Mouse (Mus musculus): ENCODE results near the gene Slc16a14. TPM values are rescaled to one million over a fixed set of nuclear protein-coding genes. Genes with fewer than 3 reads are reported as not detected.

The Slc16a14 gene
- polyA plus RNA-seq, 2 experiments from 2014 or later = not detected

DNA sequence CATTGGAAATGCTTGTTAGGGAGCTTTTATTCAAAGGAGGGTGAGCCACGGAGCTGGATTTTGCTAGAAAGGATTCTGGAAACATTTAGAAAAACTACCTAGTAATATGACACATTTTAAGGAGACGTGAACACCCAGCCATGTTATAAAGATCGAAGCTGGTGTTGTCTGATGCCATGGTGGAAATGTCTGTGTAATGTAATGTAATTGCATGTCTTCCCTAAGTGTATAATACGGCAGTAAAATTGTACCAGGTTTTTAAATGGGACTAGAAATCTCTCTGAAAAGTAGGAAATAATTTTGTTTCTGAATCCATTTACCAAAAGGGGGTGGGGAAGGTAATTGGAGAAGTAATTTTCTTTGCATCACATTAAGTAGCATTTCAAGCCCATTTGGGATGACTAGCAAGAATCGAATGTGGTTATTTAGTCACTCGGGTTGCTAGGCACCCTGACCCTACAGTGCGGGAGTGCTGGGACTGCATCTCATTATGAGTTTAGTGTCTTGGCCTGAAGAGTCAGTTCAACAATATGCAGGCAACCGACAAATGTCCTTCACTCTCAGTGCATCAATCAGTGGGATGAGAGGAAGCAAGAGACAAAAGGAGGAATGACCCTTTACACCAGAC, 24.6 kb downstream of the Slc16a14 start:
- no peak for ATAC-seq

DNA sequence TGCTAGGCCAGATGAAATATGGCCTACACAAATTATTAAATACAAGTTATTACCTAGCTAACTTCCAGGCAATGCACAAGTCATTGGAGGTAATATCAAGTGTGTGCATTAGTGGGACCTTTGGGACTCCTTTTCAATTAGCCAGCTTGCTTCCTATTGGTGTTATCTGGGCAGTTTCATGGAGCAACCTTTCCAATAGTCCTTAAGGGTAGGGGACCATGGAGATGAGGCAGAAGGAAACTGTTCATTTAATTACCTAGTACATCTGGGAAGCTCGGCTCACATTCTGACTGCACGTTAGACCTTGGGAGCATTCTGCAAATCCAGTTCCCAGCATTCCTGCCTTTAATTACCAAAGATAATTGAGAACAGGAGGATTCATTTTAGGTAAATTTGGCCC, 30.5 kb downstream of the Slc16a14 start:
- ATAC-seq = no peak

DNA sequence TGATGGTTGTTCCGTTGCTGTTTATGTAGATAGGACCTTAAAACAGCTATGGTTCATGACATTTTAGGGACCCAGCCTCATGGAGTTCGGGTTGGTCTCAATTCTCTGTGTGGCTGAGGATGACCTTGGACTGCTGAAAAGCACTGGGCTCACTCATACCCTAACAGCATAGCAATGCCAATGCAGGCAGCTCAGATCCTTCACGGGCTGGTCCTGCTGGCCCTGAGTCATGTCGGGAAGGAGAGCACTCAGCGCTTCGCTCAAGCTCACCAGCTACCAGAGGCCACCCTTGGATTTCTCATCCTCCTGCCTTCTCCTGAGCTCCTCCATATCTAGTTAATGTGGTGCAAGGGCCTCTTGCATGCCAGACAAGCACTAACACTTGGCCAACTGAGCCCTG, 35.8 kb downstream of the Slc16a14 start:
- no peak for ATAC-seq

DNA sequence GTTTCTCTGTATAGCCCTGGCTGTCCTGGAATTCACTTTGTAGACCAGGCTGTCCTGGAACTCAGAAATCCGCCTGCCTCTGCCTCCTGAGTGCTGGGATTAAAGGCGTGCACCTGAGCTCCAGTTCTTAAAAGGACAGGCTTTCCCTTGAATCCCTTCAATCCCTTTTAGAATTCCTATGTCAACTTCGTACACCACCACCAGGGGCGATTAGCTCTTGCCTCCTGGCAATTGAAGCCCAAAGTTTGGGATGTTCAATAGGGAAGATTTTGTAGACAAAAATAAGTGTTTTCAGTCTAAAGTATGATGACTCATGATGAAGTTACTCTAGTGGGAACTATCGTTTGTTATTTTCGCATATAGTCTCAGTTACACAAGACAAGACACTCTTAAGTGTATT, 37.6 kb downstream of the Slc16a14 start:
- ATAC-seq = no peak

DNA sequence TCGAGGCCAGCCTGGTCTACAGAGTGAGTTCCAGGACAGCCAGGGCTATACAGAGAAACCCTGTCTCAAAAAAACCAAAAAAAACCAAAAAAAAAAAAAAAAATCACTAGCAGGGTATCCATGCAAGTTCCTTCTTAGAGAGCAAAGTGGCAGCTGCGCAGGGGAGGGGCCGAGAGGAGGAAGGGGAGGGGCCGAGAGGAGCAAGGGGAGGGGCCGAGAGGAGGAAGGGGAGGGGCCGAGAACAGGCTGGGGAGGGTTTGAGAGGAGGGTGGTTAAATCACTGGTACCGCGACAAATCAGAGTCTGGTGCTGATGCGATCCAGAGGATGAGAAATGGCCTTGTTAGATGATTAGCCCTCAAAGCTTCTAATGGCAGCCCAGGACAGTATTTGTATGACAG, 43.2 kb downstream of the Slc16a14 start:
- no peak for ATAC-seq

DNA sequence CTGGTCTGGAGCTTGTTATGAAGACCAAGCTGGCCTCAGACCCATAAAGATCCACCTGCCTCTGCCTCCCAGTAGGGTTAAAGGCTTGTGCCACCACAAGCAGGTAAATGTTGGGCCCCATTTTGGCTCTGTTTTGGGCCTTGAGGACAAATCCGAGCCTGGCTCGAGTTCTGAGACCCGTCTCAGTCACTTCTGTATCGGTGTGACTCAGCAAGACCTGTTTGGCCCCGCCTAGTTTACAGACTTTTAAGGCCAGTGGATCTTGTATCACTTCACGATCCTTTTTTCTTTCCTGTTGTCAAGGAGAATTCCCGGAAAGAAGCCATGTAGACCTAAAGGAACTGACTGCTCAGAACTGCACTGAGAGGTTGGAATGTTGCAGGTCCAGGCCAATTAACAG, 44.4 kb downstream of the Slc16a14 start:
- no peak for ATAC-seq

DNA sequence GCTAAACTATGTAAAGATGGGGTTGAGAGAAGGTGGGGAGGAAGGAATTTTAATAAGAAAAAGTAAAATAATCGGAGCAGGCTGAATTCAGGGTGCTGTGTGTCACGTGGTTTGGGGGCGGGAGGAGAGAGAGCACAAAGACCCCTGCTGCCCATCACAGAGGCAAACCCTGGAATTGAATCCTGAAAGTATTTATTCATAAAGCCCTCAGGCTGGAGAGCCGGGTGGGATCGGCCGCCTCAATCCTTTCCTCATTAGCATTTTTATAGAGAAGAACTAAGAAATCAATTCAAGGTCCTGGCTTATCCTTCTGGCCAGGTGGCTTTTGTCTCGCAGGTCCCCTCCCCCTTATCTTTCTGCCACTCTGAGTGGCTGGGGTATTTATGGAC, 44.9 kb downstream of the Slc16a14 start:
- no peak for ATAC-seq

DNA sequence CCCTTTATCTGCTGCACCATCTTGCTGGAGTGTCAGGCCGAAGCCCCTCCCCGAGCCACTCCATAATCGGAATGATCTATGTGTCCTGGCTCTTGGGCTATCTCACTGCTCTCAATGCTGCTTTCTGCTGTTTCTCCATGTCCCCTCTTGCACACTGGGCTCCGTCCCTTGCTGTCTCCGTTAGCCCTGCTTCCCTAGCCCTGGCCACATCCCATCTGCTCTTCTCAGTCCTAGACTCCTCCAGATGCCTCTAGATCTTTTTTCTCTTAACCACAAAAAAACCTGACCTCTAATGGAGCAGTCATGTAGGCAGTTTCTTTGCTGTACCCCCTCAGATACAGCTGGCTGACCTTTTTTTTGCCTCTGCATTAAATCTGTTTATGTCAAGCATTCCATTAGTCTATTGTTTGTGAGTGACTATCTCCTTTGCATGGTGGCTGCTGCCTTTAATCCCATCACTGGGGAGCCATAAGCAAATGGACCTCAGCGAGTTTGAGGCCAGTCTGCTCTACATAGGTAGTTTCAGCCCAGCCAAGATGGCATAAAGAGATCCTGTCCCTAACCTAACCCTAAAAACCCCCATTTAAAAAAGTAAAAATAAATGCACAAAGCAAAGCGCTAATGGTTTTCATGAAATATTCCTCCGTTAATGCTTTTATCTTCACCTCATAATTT, 45.5 kb downstream of the Slc16a14 start:
- ATAC-seq = no peak

DNA sequence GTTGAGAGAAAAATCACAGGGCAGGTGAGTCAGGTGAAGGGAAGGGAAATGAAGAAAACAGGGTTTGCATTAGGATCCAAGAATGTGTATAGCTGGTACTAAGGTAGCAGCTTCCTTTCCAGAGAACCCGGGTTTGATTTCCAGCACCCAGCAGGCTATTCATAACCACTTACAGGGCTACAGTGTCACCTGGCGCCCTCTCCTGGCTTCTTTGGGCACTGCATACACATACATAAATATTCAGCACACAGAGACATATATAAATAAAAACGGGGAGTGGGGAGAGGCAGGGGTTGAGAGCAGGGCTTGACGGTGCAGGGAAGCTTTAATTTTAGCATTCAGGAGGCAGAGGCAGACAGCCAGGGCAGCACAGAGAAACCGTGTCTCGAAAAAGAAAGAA, 49.0 kb downstream of the Slc16a14 start:
- no peak for ATAC-seq

DNA sequence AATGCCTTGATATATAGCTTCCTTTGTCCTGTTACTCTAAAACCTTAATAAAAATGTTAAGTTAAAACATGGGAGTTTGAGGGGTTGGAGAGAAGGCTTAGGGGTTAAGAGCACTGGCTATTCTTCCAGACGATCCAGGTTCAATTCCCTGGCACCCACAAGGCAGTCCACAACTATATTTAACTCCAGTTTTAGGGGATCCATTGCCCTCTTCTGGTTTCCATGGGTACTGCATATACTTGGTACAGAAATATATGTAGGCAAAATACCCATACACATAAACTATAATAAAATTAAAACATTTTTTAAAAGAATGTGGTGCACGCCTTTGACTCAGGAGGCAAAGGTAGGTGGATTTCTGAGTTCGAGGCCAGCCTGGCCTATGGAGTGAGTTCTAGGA, 49.8 kb downstream of the Slc16a14 start:
- no peak for ATAC-seq

DNA sequence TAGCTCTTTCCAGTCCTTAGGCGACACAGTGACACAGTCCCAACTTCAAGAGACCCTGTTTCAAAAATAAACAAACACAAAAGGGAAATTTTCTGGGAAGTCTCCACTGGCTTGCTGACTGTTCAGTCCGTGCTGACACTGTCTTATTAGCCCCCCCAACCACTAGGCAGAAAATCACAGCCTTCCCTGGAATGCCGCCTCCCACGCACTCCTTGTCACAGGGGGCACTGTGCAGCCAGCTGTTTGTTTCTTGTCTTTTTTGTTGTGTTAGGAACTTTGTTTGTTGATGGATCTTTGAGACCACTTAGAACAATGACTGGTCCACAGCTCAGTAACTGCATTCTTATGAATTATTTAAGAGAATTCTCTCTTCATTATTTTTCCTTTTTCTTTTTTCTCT, 51.0 kb downstream of the Slc16a14 start:
- no peak for ATAC-seq

DNA sequence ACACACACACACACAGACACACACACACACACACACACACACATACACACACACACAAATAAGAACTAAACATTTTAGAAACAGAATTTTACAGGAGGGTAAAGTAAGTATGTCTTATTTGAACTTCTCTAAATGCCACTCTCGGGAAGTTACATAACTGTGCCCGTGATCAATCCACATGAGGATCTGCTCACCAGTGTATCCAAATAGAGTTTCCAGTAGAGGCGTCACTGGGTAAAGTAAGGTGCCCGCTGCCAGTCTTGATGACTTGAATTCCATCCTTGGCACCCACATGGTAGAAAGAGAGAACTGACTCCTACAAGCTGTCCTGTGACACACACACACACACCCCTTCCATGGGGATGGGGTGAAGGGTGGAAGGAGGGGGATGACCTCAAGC, 52.0 kb downstream of the Slc16a14 start:
- no peak for ATAC-seq

DNA sequence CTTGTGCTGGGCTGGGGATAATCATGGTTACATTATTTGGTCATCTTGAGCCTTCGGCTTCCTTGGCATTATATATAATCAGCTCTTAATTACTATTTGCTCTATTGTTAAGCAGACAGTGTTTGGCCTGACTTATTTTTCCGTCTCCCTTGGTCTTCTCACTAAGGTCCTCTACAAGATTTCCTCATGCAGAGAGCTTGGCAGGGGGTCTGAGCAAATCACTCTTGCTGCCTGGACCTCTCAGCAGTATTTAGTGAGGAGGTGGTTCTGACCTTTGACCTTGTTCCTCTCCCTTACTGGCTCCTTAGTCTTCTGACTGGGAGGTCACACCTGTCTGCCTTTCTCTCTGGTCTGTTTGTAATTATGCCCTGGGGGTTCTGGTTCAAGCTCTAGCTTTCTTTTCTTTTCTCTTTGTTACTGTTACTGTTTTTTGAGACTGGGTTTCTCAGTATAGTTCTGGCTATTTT, 52.8 kb downstream of the Slc16a14 start:
- no peak for ATAC-seq

DNA sequence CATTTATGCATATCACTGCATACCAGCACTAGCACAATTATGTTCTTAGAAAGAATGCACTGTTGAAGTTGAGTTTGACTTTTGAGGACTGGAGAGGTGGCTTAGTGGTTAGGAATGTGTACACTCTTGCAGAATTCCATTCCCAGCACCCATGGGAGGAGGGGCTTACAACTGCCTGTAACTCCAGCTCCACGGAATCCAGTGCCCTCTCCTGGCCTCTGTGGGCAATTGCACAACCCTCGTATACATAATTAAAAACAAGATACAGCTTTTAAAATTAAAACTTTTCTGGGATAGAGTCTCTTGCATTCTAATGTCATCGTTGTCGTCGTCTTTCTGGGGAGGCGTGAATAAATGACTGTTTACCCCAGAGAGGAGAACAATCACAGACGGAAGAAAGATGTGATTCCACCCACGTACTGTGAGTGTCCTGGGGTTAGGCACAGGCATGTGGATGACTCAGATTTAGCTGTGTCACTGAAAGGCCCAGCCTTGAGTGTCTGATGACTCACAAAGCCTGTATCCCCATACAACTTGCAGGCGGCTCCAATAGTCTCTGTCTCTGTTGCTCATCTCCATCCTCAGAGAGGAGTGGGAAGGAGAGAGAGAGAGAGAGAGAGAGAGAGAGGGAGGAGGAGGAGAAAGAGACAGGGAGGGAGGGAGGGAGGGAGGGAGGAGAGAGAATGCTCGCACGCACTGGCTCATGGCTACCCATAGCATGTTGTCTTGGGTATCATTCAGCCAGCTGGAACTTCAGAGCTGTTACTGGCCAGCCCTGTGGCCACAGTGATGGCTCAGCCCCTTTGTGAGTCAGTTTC, 53.5 kb downstream of the Slc16a14 start:
- no peak for ATAC-seq

DNA sequence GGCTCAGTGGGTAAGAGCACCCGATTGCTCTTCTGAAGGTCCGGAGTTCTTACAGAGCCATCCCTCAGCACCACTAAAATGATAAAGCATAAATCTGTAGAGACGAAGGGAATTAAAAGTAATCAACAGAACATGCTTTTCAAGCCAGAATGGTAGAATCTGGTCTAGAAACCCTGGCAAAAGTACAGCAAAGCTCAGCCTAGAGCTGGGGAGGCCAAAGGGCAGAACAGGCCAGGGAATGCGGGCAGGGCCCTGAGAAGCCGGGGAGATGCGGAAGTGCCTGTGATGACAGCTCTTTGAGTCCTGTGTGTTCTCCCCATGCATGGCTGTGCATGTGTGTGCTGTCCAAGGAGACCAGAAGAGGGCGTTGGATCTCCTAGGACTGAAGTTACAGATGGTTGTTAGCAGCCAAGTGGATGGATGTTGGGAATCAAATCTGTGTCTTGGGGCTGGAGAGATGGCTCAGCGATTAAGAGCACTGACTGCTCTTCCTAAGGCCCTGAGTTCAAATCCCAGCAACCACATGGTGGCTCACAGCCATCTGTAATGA, 55.3 kb downstream of the Slc16a14 start:
- no peak for ATAC-seq

DNA sequence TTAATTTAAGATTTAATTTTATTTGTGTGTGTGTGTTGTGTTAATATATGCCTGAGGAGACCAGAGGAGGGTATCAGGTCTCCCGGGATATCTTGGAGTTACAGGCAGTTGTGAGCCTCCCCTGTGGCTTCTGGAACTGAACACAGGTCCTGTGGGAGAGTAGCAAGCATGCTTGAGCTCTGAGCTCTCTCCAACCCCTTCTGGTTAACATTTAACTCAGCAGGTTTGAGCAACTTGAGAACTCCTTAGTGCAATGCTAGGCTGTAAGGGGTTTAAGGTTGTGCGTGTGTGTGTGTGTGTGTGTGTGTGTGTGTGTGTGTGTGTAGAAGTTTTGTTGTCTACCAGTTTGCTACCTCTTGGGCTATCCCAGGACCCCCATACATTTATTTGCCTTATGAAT, 57.3 kb downstream of the Slc16a14 start:
- no peak for ATAC-seq

DNA sequence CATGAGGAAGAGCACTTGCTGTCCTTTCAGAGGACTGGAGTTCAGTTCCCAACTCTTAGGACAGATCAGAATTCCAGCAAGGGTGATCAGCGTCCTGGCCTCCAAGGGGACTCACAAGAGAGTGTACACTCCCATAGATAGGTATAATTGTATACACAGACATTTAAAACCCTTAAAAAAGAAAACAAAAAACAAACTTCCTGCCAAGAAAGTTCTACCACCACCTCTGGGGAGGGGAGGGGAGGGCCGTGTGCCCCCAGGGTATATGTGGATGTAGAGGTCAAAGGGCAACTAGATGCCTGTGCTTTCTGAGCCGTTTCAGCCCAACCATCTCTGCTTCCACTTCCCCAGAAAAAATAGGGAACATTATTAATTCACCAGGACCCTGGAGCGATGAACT, 62.0 kb downstream of the Slc16a14 start:
- no peak for ATAC-seq

DNA sequence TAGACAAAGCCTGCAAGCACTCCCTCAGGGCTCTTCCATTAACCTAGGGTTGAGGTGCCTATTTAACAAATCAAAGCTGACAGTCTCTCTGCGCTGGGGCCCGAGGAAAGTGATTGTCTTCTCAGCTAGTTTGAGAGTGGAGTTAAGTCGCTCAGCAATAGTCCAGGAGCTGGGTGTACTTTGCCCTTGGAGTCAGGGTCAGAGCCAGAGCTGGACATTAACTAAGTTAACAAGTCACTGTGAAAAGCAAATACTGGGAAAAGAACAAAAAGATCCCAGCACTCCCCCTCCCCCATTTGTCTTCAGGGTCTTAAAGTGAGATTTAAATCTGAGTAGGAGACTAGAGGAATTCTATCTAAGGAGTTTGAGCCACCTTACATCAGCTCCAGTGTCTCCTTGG, 62.8 kb downstream of the Slc16a14 start:
- ATAC-seq = no peak

DNA sequence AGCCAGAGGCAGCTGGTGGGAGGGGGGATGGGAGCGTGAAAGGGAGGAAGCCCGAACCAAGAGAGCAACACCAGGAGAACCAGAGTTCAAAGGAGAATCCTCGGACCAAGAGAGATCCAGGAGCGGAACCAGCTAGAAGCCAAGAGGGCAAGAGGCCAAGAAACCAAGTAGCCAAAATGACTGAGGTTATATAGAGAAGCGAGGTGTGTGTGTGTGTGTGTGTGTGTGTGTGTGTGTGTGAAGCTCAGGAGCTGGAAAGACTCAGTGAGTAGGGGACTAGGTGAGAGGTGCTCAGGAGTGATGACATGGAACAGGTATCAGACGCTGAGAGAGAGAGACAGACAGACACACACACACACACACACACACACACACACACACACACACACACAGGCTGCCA, 63.8 kb downstream of the Slc16a14 start:
- no peak for ATAC-seq

DNA sequence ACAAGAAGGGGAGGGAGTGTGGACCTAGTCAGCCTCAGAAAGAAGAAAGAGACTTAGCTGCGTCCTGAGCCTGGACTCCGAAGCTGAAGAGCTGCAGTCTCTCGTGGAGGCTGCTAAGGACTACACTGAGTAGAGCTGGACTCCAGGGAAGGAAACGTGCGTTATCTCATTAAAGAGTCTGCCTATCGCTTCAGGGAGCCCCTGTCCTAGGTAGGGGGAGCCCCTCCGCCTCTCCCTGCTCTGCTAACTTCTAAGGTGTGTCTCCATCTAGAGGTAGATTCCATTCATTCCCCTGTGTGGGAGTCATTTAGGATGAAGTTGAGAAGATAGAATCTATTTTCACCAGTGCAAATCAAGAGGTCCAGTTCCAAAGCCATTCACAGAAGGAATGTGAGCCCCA, 65.4 kb downstream of the Slc16a14 start:
- no peak for ATAC-seq

DNA sequence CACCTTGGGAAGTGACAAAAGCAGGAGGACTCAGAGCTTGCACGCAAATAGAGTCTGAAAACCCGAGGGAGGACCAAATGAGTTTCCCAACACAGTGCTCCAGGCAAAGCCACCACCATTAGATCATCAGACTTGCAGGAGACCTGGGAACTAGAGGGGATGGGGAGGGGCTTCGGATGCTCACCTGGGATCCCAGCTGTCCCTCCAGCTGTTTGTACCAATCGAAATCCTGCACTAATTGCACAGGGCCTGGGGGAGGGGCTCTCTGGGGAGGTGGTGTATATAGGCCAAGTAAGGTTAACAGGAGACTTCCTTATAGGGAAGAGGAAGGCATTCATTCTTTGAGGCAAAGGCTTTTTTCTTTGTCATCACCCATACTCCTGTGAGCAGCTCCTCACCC, 66.1 kb downstream of the Slc16a14 start:
- ATAC-seq = no peak

DNA sequence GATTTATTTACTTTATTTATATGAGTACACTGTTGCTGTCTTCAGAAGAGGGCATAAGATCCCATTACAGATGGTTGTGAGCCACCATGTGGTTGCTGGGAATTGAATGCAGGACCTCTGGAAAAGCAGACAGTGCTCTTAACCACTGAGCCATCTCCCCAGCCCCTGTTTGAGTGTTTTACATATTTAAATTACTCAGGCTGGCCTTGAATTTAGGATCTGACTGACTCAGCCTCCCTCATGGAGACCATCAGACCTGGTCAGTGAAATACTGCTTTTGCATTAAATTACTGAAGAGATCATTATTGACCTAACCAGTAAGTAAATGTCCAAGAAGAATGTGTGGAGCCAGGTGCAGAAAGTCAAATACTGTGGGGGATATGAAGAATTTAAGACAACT, 66.6 kb downstream of the Slc16a14 start:
- no peak for ATAC-seq

DNA sequence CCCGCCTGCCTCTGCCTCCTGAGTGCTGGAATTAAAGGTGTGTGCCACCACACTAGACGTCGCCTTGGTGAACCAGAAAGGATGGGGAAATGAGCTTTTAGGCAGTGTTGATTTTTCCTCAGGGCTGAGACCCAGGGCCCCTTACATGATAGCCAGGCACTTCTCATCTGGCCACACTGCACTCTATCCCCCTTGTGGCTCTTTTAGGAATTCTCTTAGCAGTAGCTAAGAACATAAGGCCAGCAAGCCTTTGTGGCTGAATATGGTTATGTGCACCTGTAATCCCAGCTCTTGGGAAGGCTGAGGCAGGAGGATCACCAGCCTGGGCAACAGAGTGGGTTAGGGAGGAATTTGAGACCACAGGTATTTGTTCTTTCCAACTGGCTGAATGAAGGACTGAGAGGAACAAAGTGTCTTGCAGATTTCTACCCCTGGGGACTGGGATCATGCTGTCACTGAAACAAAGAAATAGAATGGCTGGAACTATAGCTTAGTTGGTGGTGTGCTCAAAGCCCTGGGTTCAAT, 68.2 kb downstream of the Slc16a14 start:
- no peak for ATAC-seq
